Mouse (Mus musculus): Measurements from ENCODE around the gene Rasgrf1.

DNA sequence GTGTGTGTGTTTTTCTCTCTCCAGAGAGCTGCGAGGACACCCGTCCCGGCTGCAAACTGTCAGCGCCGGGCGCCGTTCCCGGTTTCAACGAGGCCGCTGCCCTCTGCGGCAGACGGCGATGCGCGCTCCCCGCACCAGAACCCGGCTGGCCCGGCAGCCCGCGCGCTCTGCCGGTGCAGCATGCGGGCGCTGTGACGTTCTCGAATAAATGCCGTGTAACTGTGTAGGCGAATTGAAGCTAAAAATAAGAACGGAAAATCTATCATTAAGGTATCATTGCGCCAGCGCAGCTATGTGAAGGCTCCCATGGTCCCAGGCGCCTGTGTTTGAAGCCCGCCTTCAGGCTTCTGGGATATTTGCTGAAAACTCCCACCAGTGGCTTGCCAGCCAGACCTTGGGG, 1.1 kb upstream of the Rasgrf1 start:
- TF ChIP-seq CTCF (IDR thresholded peaks at IDR 0.05; ENCODE audit: extremely low read depth, insufficient read depth, insufficient read length, insufficient replicate concordance) (no peak), POLR2A (IDR thresholded peaks at IDR 0.05; ENCODE audit: low read depth, low read length) (no peak)
